In the genomic region with DNA sequence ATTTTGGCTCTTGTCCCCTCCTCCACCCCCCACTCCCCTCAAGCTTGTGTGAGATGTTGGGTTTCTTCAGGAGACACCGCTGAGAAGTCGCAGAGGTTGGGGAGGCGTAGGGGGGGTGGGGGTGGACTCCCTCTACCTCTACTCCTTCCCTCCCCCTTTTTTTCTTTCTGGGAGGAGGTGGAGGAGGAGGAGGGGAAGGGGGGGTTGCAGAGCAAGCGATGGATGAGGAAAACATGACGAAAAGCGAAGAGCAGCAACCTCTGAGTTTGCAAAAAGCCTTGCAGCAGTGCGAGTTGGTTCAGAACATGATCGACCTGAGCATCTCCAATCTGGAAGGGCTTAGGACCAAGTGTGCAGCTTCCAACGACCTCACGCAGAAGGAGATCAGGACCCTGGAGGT, we compare ENCODE assay signal across 8 mouse cellular contexts. TPM values are rescaled to one million over a fixed set of nuclear protein-coding genes. Genes with fewer than 3 reads are reported as not detected.
DNase-seq lines count a peak whose midpoint lies in the region; ATAC-seq and TF ChIP-seq lines count a peak whose summit lies in the region.

No protein-coding gene starts in this region.

- no peak overlapping the region for H3K9ac ChIP-seq in embryonic facial prominence, embryonic 14.5 days (ENCODE audit: low read depth, low read length)
- no peak overlapping the region; the same call in 1 of the 2 replicates for H3K9ac ChIP-seq in stomach, embryonic 16.5 days (ENCODE audit: low read length)

- no peaks in the 10 kb centered on the region; the same call in 1 of the 2 replicates for H3K4me1 ChIP-seq in embryonic facial prominence, embryonic 14.5 days (ENCODE audit: control insufficient read depth, insufficient read depth, low read length)
- no peaks in the 10 kb centered on the region for H3K4me1 ChIP-seq in stomach, embryonic 16.5 days (ENCODE audit: control insufficient read depth, insufficient read depth, low read length)

- intact Hi-C loops in gastrocnemius, adult 2 months (cut with DNase I) = no loop called here
- intact Hi-C loops in left cerebral cortex, postnatal 4 days (cut with DNase I) = loop anchor here (5.0 kb wide), 1 partner anchor 78 kb away; no protein-coding TSS in a partner anchor

- no peak for ATAC-seq in embryonic facial prominence, embryonic 14.5 days (ENCODE audit: low read depth)
- no peak for ATAC-seq in stomach, embryonic 16.5 days (ENCODE audit: insufficient read depth, low FRiP score)

- DNase-seq in gastrocnemius, adult 2 months = no peak
- no peak for DNase-seq in gastrocnemius, adult 8-10 months (ENCODE audit: low spot score in 2 of 2)
- DNase-seq in A20 (ENCODE audit: low read depth, low spot score) = peak; percentile 27
- no peak for DNase-seq in embryonic facial prominence, embryonic 14.5 days (ENCODE audit: low spot score)
- peak; percentile 19 for DNase-seq in left cerebral cortex, postnatal 4 days
- DNase-seq in gastrocnemius, postnatal 4 days (ENCODE audit: low spot score in 2 of 2) = no peak
- DNase-seq in spleen, postnatal 36 days (ENCODE audit: low spot score in 2 of 2) = no peak

- peak overlapping the region; percentile 72 for H3K4me3 ChIP-seq in gastrocnemius, adult 2 months
- H3K4me3 ChIP-seq in embryonic facial prominence, embryonic 14.5 days (ENCODE audit: low read depth, low read length) = peak overlapping the region; percentile 60
- H3K4me3 ChIP-seq in stomach, embryonic 16.5 days (replicated peaks; ENCODE audit: low read length) = peak overlapping the region; percentile 61

- no peak for TF ChIP-seq CTCF in gastrocnemius, adult 2 months (IDR thresholded peaks at IDR 0.05)

- peaks cover 57% of the 10 kb centered on the region for H3K27me3 ChIP-seq in embryonic facial prominence, embryonic 14.5 days (replicated peaks; ENCODE audit: control insufficient read depth, insufficient read depth, low read length)
- H3K27me3 ChIP-seq in stomach, embryonic 16.5 days (ENCODE audit: control insufficient read depth, insufficient read depth, low read length) = peaks cover 39% of the 10 kb centered on the region

- no peaks in the 10 kb centered on the region for H3K9me3 ChIP-seq in embryonic facial prominence, embryonic 14.5 days (ENCODE audit: control insufficient read depth, low read length)
- H3K9me3 ChIP-seq in stomach, embryonic 16.5 days (replicated peaks; ENCODE audit: control insufficient read depth, low read length) = no peaks in the 10 kb centered on the region

- peak overlapping the region; percentile 90 for H3K4me2 ChIP-seq in embryonic facial prominence, embryonic 14.5 days (ENCODE audit: low read depth, low read length)
- H3K4me2 ChIP-seq in stomach, embryonic 16.5 days (ENCODE audit: low read depth, low read length) = peak overlapping the region; percentile 93

- no peaks in the 10 kb centered on the region for H3K36me3 ChIP-seq in embryonic facial prominence, embryonic 14.5 days (ENCODE audit: control insufficient read depth, insufficient read depth, low read length)
- H3K36me3 ChIP-seq in stomach, embryonic 16.5 days (ENCODE audit: control insufficient read depth, insufficient read depth, low read length) = no peaks in the 10 kb centered on the region

- H3K27ac ChIP-seq in gastrocnemius, adult 2 months = no peak overlapping the region
- H3K27ac ChIP-seq in embryonic facial prominence, embryonic 14.5 days (replicated peaks; ENCODE audit: low read depth, low read length) = no peak overlapping the region
- H3K27ac ChIP-seq in stomach, embryonic 16.5 days (ENCODE audit: low read length) = no peak overlapping the region

- 3% methylated on average over 10 of the region's 10 CpGs for WGBS in embryonic facial prominence, embryonic 14.5 days
- WGBS in stomach, embryonic 16.5 days = 4% methylated on average over 10 of the region's 10 CpGs

RNA-seq across cellular contexts. Expression of gene Ksr2, which starts 0.8 kb away (rescaled TPM):
- under 1 TPM; 0.03 to 0.11 TPM for total RNA-seq in gastrocnemius, adult 2 months (2021)
- under 1 TPM; 0.05 to 0.17 (median 0.09) TPM for total RNA-seq in gastrocnemius, adult 8-10 months (2022)
- polyA plus RNA-seq in embryonic facial prominence, embryonic 14.5 days (2014; fragmentation: Nextera tagmentation; extraction: Ambion mirVana) = 0.33 and 0.81 TPM in 2 replicates
- 10 to 100 TPM; 23.4 to 24.1 TPM for total RNA-seq in left cerebral cortex, postnatal 4 days (2021)
- 0.19 and 0.36 TPM in 2 replicates for polyA plus RNA-seq in stomach, embryonic 16.5 days (2015; fragmentation: Nextera tagmentation; extraction: Ambion mirVana)
- total RNA-seq in gastrocnemius, postnatal 4 days (2021) = under 1 TPM; 0.22 to 0.23 TPM

RNA-seq across cellular contexts. Expression of gene Rfc5, which starts 25.8 kb away (rescaled TPM):
- total RNA-seq in gastrocnemius, adult 2 months (2021) = 1 to 10 TPM in 1 of 2 experiments, under 1 TPM in 1; 0.84 to 1.1 TPM
- total RNA-seq in gastrocnemius, adult 8-10 months (2022) = 1 to 10 TPM in 3 of 4 experiments, under 1 TPM in 1; 0.89 to 1.8 (median 1.2) TPM
- 61.9 and 69.1 TPM in 2 replicates for polyA plus RNA-seq in embryonic facial prominence, embryonic 14.5 days (2014; fragmentation: Nextera tagmentation; extraction: Ambion mirVana)
- 10 to 100 TPM; 20.2 to 26.4 TPM for total RNA-seq in left cerebral cortex, postnatal 4 days (2021)
- polyA plus RNA-seq in stomach, embryonic 16.5 days (2015; fragmentation: Nextera tagmentation; extraction: Ambion mirVana) = 75.9 and 88.6 TPM in 2 replicates
- total RNA-seq in gastrocnemius, postnatal 4 days (2021) = 10 to 100 TPM; 16.7 to 19.9 TPM

RNA-seq across cellular contexts. Expression of gene Wsb2, which starts 57.5 kb away (rescaled TPM):
- 10 to 100 TPM; 88.0 to 97.7 TPM for total RNA-seq in gastrocnemius, adult 2 months (2021)
- total RNA-seq in gastrocnemius, adult 8-10 months (2022) = 100 to 1,000 TPM in 3 of 4 experiments, 10 to 100 TPM in 1; 94.3 to 146 (median 115) TPM
- 88.0 and 89.6 TPM in 2 replicates for polyA plus RNA-seq in embryonic facial prominence, embryonic 14.5 days (2014; fragmentation: Nextera tagmentation; extraction: Ambion mirVana)
- 100 to 1,000 TPM; 407 to 423 TPM for total RNA-seq in left cerebral cortex, postnatal 4 days (2021)
- polyA plus RNA-seq in stomach, embryonic 16.5 days (2015; fragmentation: Nextera tagmentation; extraction: Ambion mirVana) = 34.1 and 35.0 TPM in 2 replicates
- total RNA-seq in gastrocnemius, postnatal 4 days (2021) = 100 to 1,000 TPM in 1 of 2 experiments, 10 to 100 TPM in 1; 95.9 to 107 TPM

Comparison
In these comparisons a context has a peak if more than half of its experiments do, and no peak if none do; other contexts are left out.
1. RNA of gene Rfc5, which starts 25.8 kb away (total RNA-seq): 20.2 to 26.4 TPM in left cerebral cortex, postnatal 4 days and 16.7 to 19.9 TPM in gastrocnemius, postnatal 4 days; 0.89 to 1.8 TPM in gastrocnemius, adult 8-10 months and 0.84 to 1.1 TPM in gastrocnemius, adult 2 months; every median in the first group is over 4 times any median in the second.
2. DNase-seq: peak in A20 (single experiment) and left cerebral cortex, postnatal 4 days (single experiment); none in gastrocnemius, adult 2 months (single experiment), gastrocnemius, adult 8-10 months (0 of 2), embryonic facial prominence, embryonic 14.5 days (single experiment), gastrocnemius, postnatal 4 days (0 of 2) and spleen, postnatal 36 days (0 of 2).
3. RNA of gene Ksr2, which starts 0.8 kb away (total RNA-seq): 23.4 to 24.1 TPM in left cerebral cortex, postnatal 4 days; 0.22 to 0.23 TPM in gastrocnemius, postnatal 4 days, 0.03 to 0.11 TPM in gastrocnemius, adult 2 months and 0.05 to 0.17 TPM in gastrocnemius, adult 8-10 months; every median in the first group is over 10 times any median in the second.
4. Peak in every context shown above with its lines, with median percentiles within 50 percentile points of each other: H3K4me3 ChIP-seq.